Mouse (Mus musculus): Measurements from ENCODE around the gene Mrpl45. TPM values are rescaled to one million over a fixed set of nuclear protein-coding genes. Genes with fewer than 3 reads are reported as not detected.

The Mrpl45 gene
- total RNA-seq, 4 experiments from 2014 or later, result 31.1 to 42.8 (median 35.9) TPM

GRCm38 (mm10) chr11:97333896-97334295, 18.4 kb downstream of the Mrpl45 start:
- no peak for DNase-seq

GRCm38 (mm10) chr11:97334400-97334799, 18.9 kb downstream of the Mrpl45 start:
- DNase-seq, result no peak

GRCm38 (mm10) chr11:97336238-97336637, 20.7 kb downstream of the Mrpl45 start:
- DNase-seq, result no peak

- DNase-seq, result no peak
These were observed 21.3 kb downstream of the Mrpl45 start for GRCm38 (mm10) chr11:97336751-97337345.

GRCm38 (mm10) chr11:97337363-97337762, 21.8 kb downstream of the Mrpl45 start:
- no peak for DNase-seq

- no peak for DNase-seq
These were observed 22.9 kb downstream of the Mrpl45 start for GRCm38 (mm10) chr11:97338302-97338976.

- peak; percentile 52 for DNase-seq
These were observed 23.4 kb downstream of the Mrpl45 start for GRCm38 (mm10) chr11:97338977-97339315.

GRCm38 (mm10) chr11:97343175-97343574, 27.7 kb downstream of the Mrpl45 start:
- DNase-seq, result no peak

GRCm38 (mm10) chr11:97343619-97344018, 28.1 kb downstream of the Mrpl45 start:
- no peak for DNase-seq

- DNase-seq, result no peak
These were observed 29.9 kb downstream of the Mrpl45 start for GRCm38 (mm10) chr11:97345446-97345845.

- DNase-seq, result no peak
These were observed 30.9 kb downstream of the Mrpl45 start for GRCm38 (mm10) chr11:97346383-97346782.

GRCm38 (mm10) chr11:97347291-97347690, 31.8 kb downstream of the Mrpl45 start:
- no peak for DNase-seq

- DNase-seq, result peak; percentile 57
These were observed 34.5 kb downstream of the Mrpl45 start for GRCm38 (mm10) chr11:97350035-97350434.

GRCm38 (mm10) chr11:97352027-97352684, 36.6 kb downstream of the Mrpl45 start, which contains the start of gene Gpr179:
Gene Gpr179, minus strand, starts transcription at chr11:97352077.
- no peak for DNase-seq

GRCm38 (mm10) chr11:97352935-97353597, 37.5 kb downstream of the Mrpl45 start:
- no peak for DNase-seq

GRCm38 (mm10) chr11:97354646-97355045, 39.1 kb downstream of the Mrpl45 start:
- no peak for DNase-seq

GRCm38 (mm10) chr11:97355247-97355646, 39.7 kb downstream of the Mrpl45 start:
- no peak for DNase-seq

- peak; percentile 54 for DNase-seq
These were observed 42.1 kb downstream of the Mrpl45 start for GRCm38 (mm10) chr11:97357663-97358062.

- DNase-seq, result peak; percentile 91
These were observed 46.6 kb downstream of the Mrpl45 start, which contains the start of gene Socs7 for GRCm38 (mm10) chr11:97361948-97362648. Gene Socs7, plus strand, starts transcription at chr11:97362551.

GRCm38 (mm10) chr11:97362649-97362942, 47.1 kb downstream of the Mrpl45 start:
- DNase-seq, result no peak

GRCm38 (mm10) chr11:97362943-97363643, 47.6 kb downstream of the Mrpl45 start:
- DNase-seq, result no peak

GRCm38 (mm10) chr11:97363644-97363995, 48.1 kb downstream of the Mrpl45 start:
- DNase-seq, result no peak

All from adrenal gland, adult 8-10 months (tissue).